Mouse (Mus musculus): ENCODE measurements around the gene Rps7.

DNA sequence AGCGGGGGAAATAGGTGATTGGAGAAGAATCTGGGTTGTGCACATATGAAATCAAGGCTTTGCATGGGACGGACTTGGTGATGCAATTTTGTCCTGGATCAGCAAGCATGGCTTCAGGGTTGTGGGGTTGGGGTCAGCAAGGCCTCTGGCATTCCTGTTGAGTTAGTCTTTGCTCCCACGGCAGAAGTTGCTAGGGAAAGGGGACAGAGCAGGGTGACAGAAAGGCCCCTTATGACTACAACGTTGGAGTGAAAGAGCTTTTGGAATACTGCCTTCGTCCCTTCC is 40.1 kb upstream of the Rps7 start:
- TF ChIP-seq CTCF (IDR thresholded peaks at IDR 0.05; ENCODE audit: control insufficient read depth, insufficient read depth, insufficient read length) (no peak), MYOG (IDR thresholded peaks at IDR 0.05; ENCODE audit: control insufficient read depth, extremely low read depth, insufficient read length) (no peak), USF1 (IDR thresholded peaks at IDR 0.05; ENCODE audit: low read depth) (no peak), MAX (IDR thresholded peaks at IDR 0.05) (no peak)

Measured in C2C12 (cell line).